Mouse (Mus musculus) hindbrain, postnatal 0 days (tissue): ENCODE measurements around the gene Szrd1. TPM values are rescaled to one million over a fixed set of nuclear protein-coding genes. Genes with fewer than 3 reads are reported as not detected.

Experiments
- ATAC-seq: fragments of 200-750 bp; cut with Nextera tagmentation; 2 replicates; pipeline ENCODE4 v1.8.0; 2017; ENCODE audit warnings: mild to moderate bottlenecking, moderate TSS enrichment, moderate library complexity
- DNase-seq: peaks from one replicate; pipeline ENCODE4 v3.0.0-alpha.2; 2015; ENCODE audit warnings: low spot score
- H3K27ac ChIP-seq: fragments of 300-500 bp; sonication (generic); 2 replicates; pipeline ENCODE4 v1.5.1; 2014; ENCODE audit warnings: mild to moderate bottlenecking
- H3K27me3 ChIP-seq: fragments of 300-500 bp; sonication (generic); 2 replicates; pipeline ENCODE4 v1.6.1; 2014; ENCODE audit warnings: low read length, mixed read lengths; ENCODE audit not compliant: insufficient read depth
- H3K36me3 ChIP-seq: fragments of 300-500 bp; sonication (generic); 2 replicates; pipeline ENCODE4 v1.6.1; 2014; ENCODE audit warnings: low read length, mixed read lengths; ENCODE audit not compliant: insufficient read depth
- H3K4me1 ChIP-seq: fragments of 300-500 bp; sonication (generic); 2 replicates; pipeline ENCODE4 v1.6.1; 2014; ENCODE audit warnings: antibody characterized with exemption, low read length, mixed read lengths; ENCODE audit not compliant: insufficient read depth
- H3K4me2 ChIP-seq: fragments of 300-500 bp; sonication (generic); 2 replicates; pipeline ENCODE4 v1.6.1; 2014; ENCODE audit warnings: low read depth, mild to moderate bottlenecking, low read length, moderate library complexity, mixed read lengths
- H3K4me3 ChIP-seq: fragments of 300-500 bp; sonication (generic); 2 replicates; pipeline ENCODE4 v1.5.1; 2014; ENCODE audit warnings: low read length
- H3K9ac ChIP-seq: fragments of 300-500 bp; sonication (generic); replicated peaks from 2 replicates; pipeline ENCODE4 v1.6.1; 2014; ENCODE audit warnings: mild to moderate bottlenecking, low read length, moderate library complexity, mixed read lengths
- H3K9me3 ChIP-seq: fragments of 300-500 bp; sonication (generic); 2 replicates; pipeline ENCODE4 v1.6.1; 2016; ENCODE audit warnings: low read length, mixed read lengths
- CTCF ChIP-seq: IDR thresholded peaks from 2 replicates; pipeline ENCODE4 v1.5.1; 2016; ENCODE audit warnings: antibody characterized with exemption, control low read depth, low read depth
- WGBS: fragments of 180-500 bp; shearing (Covaris S2); extraction: QIAGEN DNeasy Blood & Tissue Kit; methylation state at CpG from one replicate; pipeline ENCODE4 v1.1.7; 2014; 5-methylcytosine and 5-hydroxymethylcytosine counted together
- polyA plus RNA-seq: library from polyadenylated mRNA; unstranded; fragments of >200 nt; fragmentation: Nextera tagmentation; extraction: Ambion mirVana; gene quantifications from 2 replicates; pipeline ENCODE4 v1.2.1, GENCODE M21; 2015
- total RNA-seq: library from RNA; depleted of rRNA; stranded (reverse); fragments of >200 nt; gene quantifications from 2 replicates; pipeline ENCODE4 v1.2.3, GENCODE M21; 2014

Gene Szrd1
- total and polyA plus RNA-seq, 2 experiments from 2014 or later: 16.5 to 68.8 TPM

GRCm38 (mm10) chr4:141074109-141074508, 65.5 kb downstream of the Szrd1 start:
- ATAC-seq: no peak
- DNase-seq: no peak
- Histone ChIP-seq H3K27me3 (no peaks in the 10 kb centered on the region), H3K4me2 (no peak overlapping the region), H3K9ac (no peak overlapping the region), H3K4me3 (no peak overlapping the region), H3K9me3 (no peaks in the 10 kb centered on the region), H3K36me3 (peaks cover 42% of the 10 kb centered on the region), H3K4me1 (peaks cover 7% of the 10 kb centered on the region), H3K27ac (no peak overlapping the region)
- no peak for TF ChIP-seq CTCF
- WGBS: 94% methylated on average over 4 of the region's 4 CpGs

GRCm38 (mm10) chr4:141073661-141074060, 65.9 kb downstream of the Szrd1 start:
- DNase-seq (no peak), ATAC-seq (no peak)
- Histone ChIP-seq H3K27me3 (no peaks in the 10 kb centered on the region), H3K9me3 (no peaks in the 10 kb centered on the region), H3K27ac (no peak overlapping the region), H3K9ac (no peak overlapping the region), H3K36me3 (peaks cover 47% of the 10 kb centered on the region), H3K4me2 (no peak overlapping the region), H3K4me1 (peaks cover 7% of the 10 kb centered on the region), H3K4me3 (no peak overlapping the region)
- WGBS: 73% methylated on average over 9 of the region's 9 CpGs
- no peak for TF ChIP-seq CTCF

DNA sequence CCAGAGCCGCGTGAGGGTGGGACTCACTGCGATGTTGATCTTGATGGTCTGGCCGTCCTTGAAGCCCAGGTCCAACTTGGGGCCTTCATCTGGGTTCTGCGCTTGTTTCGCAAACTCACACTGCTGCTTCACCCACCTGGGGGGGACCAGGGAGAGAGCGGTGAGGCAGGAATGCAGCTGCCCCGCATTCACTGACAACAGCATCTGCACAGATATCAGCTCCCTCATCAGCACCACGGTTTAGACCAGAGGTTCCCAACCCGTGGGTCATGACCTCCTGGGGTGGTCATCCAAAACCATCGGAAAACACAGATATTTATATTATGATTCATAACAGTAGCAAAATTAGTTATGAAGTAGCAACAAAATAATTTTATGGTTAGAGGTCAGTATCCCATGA, 67.1 kb downstream of the Szrd1 start:
- Histone ChIP-seq H3K4me2 (no peak overlapping the region), H3K4me3 (no peak overlapping the region), H3K36me3 (peaks cover 58% of the 10 kb centered on the region), H3K9me3 (no peaks in the 10 kb centered on the region), H3K27me3 (no peaks in the 10 kb centered on the region), H3K9ac (no peak overlapping the region), H3K4me1 (peaks cover 7% of the 10 kb centered on the region), H3K27ac (no peak overlapping the region)
- no peak for TF ChIP-seq CTCF
- DNase-seq (no peak), ATAC-seq (no peak)
- 91% methylated on average over 11 of the region's 11 CpGs for WGBS

GRCm38 (mm10) chr4:141069731-141070130, 69.8 kb downstream of the Szrd1 start:
- no peaks in the 10 kb centered on the region for H3K4me1 ChIP-seq

DNA sequence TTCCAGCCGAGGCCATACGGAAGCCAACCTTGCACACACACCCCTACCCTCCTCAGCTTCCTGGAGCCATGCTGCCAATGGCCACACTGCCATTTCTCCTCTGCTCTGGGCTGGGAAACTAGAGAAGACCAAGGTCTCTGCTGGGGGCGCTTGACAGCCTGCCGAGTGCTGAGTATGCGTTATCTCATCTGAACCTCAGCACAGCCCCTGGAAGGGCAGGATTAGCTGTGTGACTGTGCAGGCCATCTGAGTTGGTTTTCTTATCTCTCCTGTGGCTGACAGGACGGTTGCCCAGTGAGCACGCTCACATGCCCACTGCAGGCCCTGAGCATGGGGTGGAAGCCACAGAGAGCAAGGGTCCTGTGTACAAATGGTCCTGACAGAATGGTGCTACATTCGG, 70.9 kb downstream of the Szrd1 start:
- no peak for TF ChIP-seq CTCF
- no peak for ATAC-seq
- DNase-seq: no peak
- Histone ChIP-seq H3K4me3 (no peak overlapping the region), H3K4me2 (no peak overlapping the region), H3K27me3 (no peaks in the 10 kb centered on the region), H3K9ac (no peak overlapping the region), H3K27ac (no peak overlapping the region), H3K36me3 (peaks cover 74% of the 10 kb centered on the region), H3K9me3 (no peaks in the 10 kb centered on the region), H3K4me1 (no peaks in the 10 kb centered on the region)
- 96% methylated on average over 8 of the region's 8 CpGs for WGBS

More at GRCm38 (mm10) chr4:141069731-141070130, 69.8 kb downstream of the Szrd1 start:
- Histone ChIP-seq H3K27me3 (no peaks in the 10 kb centered on the region), H3K36me3 (peaks cover 75% of the 10 kb centered on the region), H3K9me3 (no peaks in the 10 kb centered on the region), H3K4me3 (no peak overlapping the region), H3K27ac (no peak overlapping the region; the same call in 1 of the 2 replicates), H3K9ac (no peak overlapping the region), H3K4me2 (no peak overlapping the region)
- ATAC-seq (peak; percentile 46; the same call in 1 of the 2 replicates), DNase-seq (peak; percentile 83)
- peak; percentile 94 for TF ChIP-seq CTCF
- 56% methylated on average over 4 of the region's 4 CpGs for WGBS

DNA sequence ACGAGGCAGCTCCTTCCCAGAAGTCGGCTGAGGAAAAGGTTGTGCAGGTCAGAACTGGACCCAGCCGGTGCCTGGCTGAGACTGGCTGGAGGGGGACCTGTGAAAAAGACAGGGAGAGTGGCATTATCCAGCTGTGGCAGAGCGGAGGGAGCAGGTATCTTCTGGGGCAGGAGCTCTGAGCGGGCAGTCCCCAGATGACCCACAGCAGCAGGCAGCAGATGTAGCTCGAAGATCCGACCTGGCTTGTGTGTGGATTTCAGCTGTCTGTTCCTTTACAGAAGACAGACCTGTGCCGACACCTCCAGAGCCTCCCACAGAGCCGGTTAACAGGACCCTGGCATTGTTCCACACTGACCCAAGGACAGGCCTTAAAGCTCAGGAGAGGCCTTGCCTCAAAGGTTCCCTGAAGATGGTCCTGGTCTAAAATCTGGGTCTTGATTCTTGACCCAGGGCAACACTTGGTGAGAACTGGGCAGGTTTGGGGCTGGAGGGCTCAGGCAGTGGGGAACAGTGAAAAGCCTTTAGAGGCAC, 72.0 kb downstream of the Szrd1 start:
- 68% methylated on average over 9 of the region's 9 CpGs for WGBS
- Histone ChIP-seq H3K4me3 (no peak overlapping the region), H3K4me1 (no peaks in the 10 kb centered on the region), H3K27me3 (no peaks in the 10 kb centered on the region), H3K9me3 (no peaks in the 10 kb centered on the region), H3K9ac (peak overlapping the region; percentile 23; the same call in 1 of the 2 replicates), H3K27ac (peak overlapping the region; percentile 15; the same call in 1 of the 2 replicates), H3K4me2 (no peak overlapping the region), H3K36me3 (peaks cover 65% of the 10 kb centered on the region)
- DNase-seq: no peak
- no peak for TF ChIP-seq CTCF
- no peak for ATAC-seq
